Mouse (Mus musculus) embryonic fibroblast, embryonic 13.5 days (primary cell): ENCODE measurements around the gene Cwh43.

Source experiments
- CTCF ChIP-seq: IDR thresholded peaks from 2 replicates; pipeline ENCODE4 v1.5.1; 2011; ENCODE audit warnings: mild to moderate bottlenecking, control low read depth, low read length, moderate library complexity, borderline replicate concordance; ENCODE audit not compliant: insufficient read depth
- POLR2A ChIP-seq: IDR thresholded peaks from 2 replicates; pipeline ENCODE4 v1.6.1; 2011; ENCODE audit warnings: low read depth, mild to moderate bottlenecking, control low read depth, low read length, moderate library complexity

- TF ChIP-seq POLR2A = no peak
- TF ChIP-seq CTCF = no peak
Measured at GRCm38 (mm10) chr5:73381976-73382540, 23.8 kb upstream of the Cwh43 start.
